ENCODE assay signal across 8 mouse cellular contexts in the genomic region with DNA sequence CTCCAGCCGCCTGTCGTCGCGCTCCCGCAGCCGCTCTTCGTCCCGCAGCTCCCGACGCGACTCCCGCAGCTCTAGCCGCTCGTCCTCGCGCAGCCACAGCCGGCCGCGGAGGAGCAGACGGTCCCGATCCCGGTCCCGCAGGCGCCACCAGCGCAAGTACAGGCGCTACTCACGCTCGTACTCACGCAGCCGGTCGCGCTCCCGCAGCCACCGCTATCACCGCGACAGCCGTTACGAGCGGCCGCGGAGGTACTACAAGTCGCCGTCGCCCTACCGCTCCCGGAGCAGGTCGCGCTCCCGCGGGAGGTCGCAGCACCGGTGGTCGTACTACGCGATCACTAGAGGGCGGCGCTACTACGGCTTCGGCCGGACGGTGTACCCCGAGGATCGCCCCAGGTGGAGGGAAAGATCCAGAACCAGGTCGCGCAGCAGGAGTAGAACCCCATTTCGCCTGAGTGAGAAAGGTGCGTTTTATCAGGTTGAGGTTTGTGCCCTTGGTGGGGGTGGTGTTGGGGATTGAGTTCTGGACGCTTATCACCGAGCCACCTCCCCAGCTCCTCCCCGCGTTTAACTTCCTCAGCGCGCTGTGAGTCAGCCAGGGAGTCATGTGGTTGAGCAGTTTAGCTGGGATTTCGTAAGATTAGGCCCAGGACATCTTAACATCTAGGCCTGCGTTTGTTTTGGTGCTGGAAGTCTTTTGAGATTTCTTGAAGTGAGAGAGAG. TPM values are rescaled to one million over a fixed set of nuclear protein-coding genes. Genes with fewer than 3 reads are reported as not detected.
DNase-seq lines count a peak whose midpoint lies in the region; ATAC-seq and TF ChIP-seq lines count a peak whose summit lies in the region.

No protein-coding gene starts in this region.

- ATAC-seq in activated CD4-positive, CD25-positive, alpha-beta regulatory T cell, adult 4 months, result peak; percentile 50
- ATAC-seq in granulocyte monocyte progenitor cell, adult 5-6 weeks (replicated peaks; ENCODE audit: poor library complexity, severe bottlenecking), result peak; percentile 52
- ATAC-seq in intestine, postnatal 0 days, result peak; percentile 67
- peak; percentile 37 for ATAC-seq in neural tube, embryonic 12.5 days (ENCODE audit: low FRiP score, low read depth)

- TF ChIP-seq POLR2A in testis, adult 2 months (IDR thresholded peaks at IDR 0.05; ENCODE audit: control insufficient read depth, low read depth, low read length), result no peak; the same call in 1 of the 2 replicates

- TF ChIP-seq CTCF in intestine, postnatal 0 days (IDR thresholded peaks at IDR 0.05; ENCODE audit: low read depth), result peak; percentile 21; the same call in 1 of the 2 replicates
- no peak for TF ChIP-seq CTCF in testis, adult 2 months (IDR thresholded peaks at IDR 0.05; ENCODE audit: control insufficient read depth, insufficient read depth, insufficient replicate concordance, low read depth, low read length)

- peak overlapping the region; percentile 75 for H3K4me3 ChIP-seq in intestine, postnatal 0 days (ENCODE audit: low read depth, low read length)
- peak overlapping the region; percentile 99 for H3K4me3 ChIP-seq in neural tube, embryonic 12.5 days
- H3K4me3 ChIP-seq in testis, adult 2 months (ENCODE audit: control insufficient read depth, low read depth, low read length), result peak overlapping the region; percentile 94

- peaks cover 35% of the 10 kb centered on the region for H3K36me3 ChIP-seq in intestine, postnatal 0 days (ENCODE audit: control insufficient read depth, insufficient read depth)
- peaks cover 33% of the 10 kb centered on the region for H3K36me3 ChIP-seq in neural tube, embryonic 12.5 days
- H3K36me3 ChIP-seq in testis, adult 2 months (ENCODE audit: control insufficient read depth, insufficient read depth, low read length), result peaks cover 8% of the 10 kb centered on the region

- peak overlapping the region; percentile 69 for H3K4me2 ChIP-seq in intestine, postnatal 0 days (replicated peaks; ENCODE audit: low read depth)
- peak overlapping the region; percentile 92 for H3K4me2 ChIP-seq in neural tube, embryonic 12.5 days (replicated peaks)

- peaks cover 6% of the 10 kb centered on the region; the same call in 1 of the 2 replicates for H3K4me1 ChIP-seq in intestine, postnatal 0 days (replicated peaks; ENCODE audit: control insufficient read depth, insufficient read depth, low read length)
- peaks cover 18% of the 10 kb centered on the region for H3K4me1 ChIP-seq in neural tube, embryonic 12.5 days
- H3K4me1 ChIP-seq in testis, adult 2 months (ENCODE audit: control insufficient read depth, insufficient read depth, low read length), result peaks cover 8% of the 10 kb centered on the region

- DNase-seq in 416B (ENCODE audit: low read depth), result peak; percentile 95
- peak; percentile 69 for DNase-seq in embryo, embryonic 11 days
- DNase-seq in lung, adult 18-20 months, result peak; percentile 86 to 91

- H3K9ac ChIP-seq in intestine, postnatal 0 days (ENCODE audit: low read depth, low read length), result peak overlapping the region; percentile 96
- peak overlapping the region; percentile 97 for H3K9ac ChIP-seq in neural tube, embryonic 12.5 days

- no peaks in the 10 kb centered on the region for H3K27me3 ChIP-seq in intestine, postnatal 0 days (replicated peaks; ENCODE audit: control insufficient read depth, insufficient read depth, low read length)
- H3K27me3 ChIP-seq in neural tube, embryonic 12.5 days (replicated peaks), result no peaks in the 10 kb centered on the region
- H3K27me3 ChIP-seq in testis, adult 2 months (ENCODE audit: control insufficient read depth, insufficient read depth, low read length), result no peaks in the 10 kb centered on the region

- peak overlapping the region; percentile 94 for H3K27ac ChIP-seq in intestine, postnatal 0 days (ENCODE audit: low read depth, low read length)
- peak overlapping the region; percentile 84; the same call in 1 of the 2 replicates for H3K27ac ChIP-seq in neural tube, embryonic 12.5 days
- H3K27ac ChIP-seq in testis, adult 2 months (ENCODE audit: control insufficient read depth, insufficient read depth, low read depth, low read length), result peak overlapping the region; percentile 97

- no peaks in the 10 kb centered on the region for H3K9me3 ChIP-seq in intestine, postnatal 0 days (ENCODE audit: control insufficient read depth)
- H3K9me3 ChIP-seq in neural tube, embryonic 12.5 days, result no peaks in the 10 kb centered on the region

- WGBS in intestine, postnatal 0 days, result under 1% methylated on average over 75 of the region's 75 CpGs
- under 1% methylated on average over 75 of the region's 75 CpGs for WGBS in neural tube, embryonic 12.5 days

RNA-seq across cellular contexts. Expression of gene Rsrp1, which starts 0.8 kb away (rescaled TPM):
- polyA plus RNA-seq in activated CD4-positive, CD25-positive, alpha-beta regulatory T cell, adult 4 months (2017; shearing (Covaris generic)), result 100 to 1,000 TPM; 271 to 367 TPM
- total RNA-seq in granulocyte monocyte progenitor cell, adult 5-6 weeks (2014; fragmentation: Nextera tagmentation), result 476 and 614 TPM in 2 replicates
- 134 and 184 TPM in 2 replicates for total RNA-seq in granulocyte monocyte progenitor cell, adult 5-6 weeks (2017)
- 252 and 263 TPM in 2 replicates for polyA plus RNA-seq in intestine, postnatal 0 days (2015; fragmentation: Nextera tagmentation; extraction: Ambion mirVana)
- 470 and 511 TPM in 2 replicates for polyA plus RNA-seq in neural tube, embryonic 12.5 days (2016; fragmentation: Nextera tagmentation; extraction: Ambion mirVana)
- 145 and 148 TPM in 2 replicates for polyA plus RNA-seq in testis, adult 2 months (2012; rRNA removed)

RNA-seq across cellular contexts. Expression of gene Syf2, which starts 6.5 kb away (rescaled TPM):
- polyA plus RNA-seq in activated CD4-positive, CD25-positive, alpha-beta regulatory T cell, adult 4 months (2017; shearing (Covaris generic)), result 100 to 1,000 TPM; 188 to 213 TPM
- 43.5 and 50.5 TPM in 2 replicates for total RNA-seq in granulocyte monocyte progenitor cell, adult 5-6 weeks (2014; fragmentation: Nextera tagmentation)
- 180 and 201 TPM in 2 replicates for total RNA-seq in granulocyte monocyte progenitor cell, adult 5-6 weeks (2017)
- polyA plus RNA-seq in intestine, postnatal 0 days (2015; fragmentation: Nextera tagmentation; extraction: Ambion mirVana), result 76.2 and 88.6 TPM in 2 replicates
- polyA plus RNA-seq in neural tube, embryonic 12.5 days (2016; fragmentation: Nextera tagmentation; extraction: Ambion mirVana), result 82.6 and 85.0 TPM in 2 replicates
- polyA plus RNA-seq in testis, adult 2 months (2012; rRNA removed), result 22.0 and 24.3 TPM in 2 replicates

RNA-seq across cellular contexts. Expression of gene Tmem50a, which starts 9.4 kb away (rescaled TPM):
- 100 to 1,000 TPM; 555 to 571 TPM for polyA plus RNA-seq in activated CD4-positive, CD25-positive, alpha-beta regulatory T cell, adult 4 months (2017; shearing (Covaris generic))
- total RNA-seq in granulocyte monocyte progenitor cell, adult 5-6 weeks (2014; fragmentation: Nextera tagmentation), result 136 and 149 TPM in 2 replicates
- total RNA-seq in granulocyte monocyte progenitor cell, adult 5-6 weeks (2017), result 263 and 287 TPM in 2 replicates
- polyA plus RNA-seq in intestine, postnatal 0 days (2015; fragmentation: Nextera tagmentation; extraction: Ambion mirVana), result 129 and 136 TPM in 2 replicates
- polyA plus RNA-seq in neural tube, embryonic 12.5 days (2016; fragmentation: Nextera tagmentation; extraction: Ambion mirVana), result 179 and 183 TPM in 2 replicates
- 19.5 and 23.0 TPM in 2 replicates for polyA plus RNA-seq in testis, adult 2 months (2012; rRNA removed)

RNA-seq across cellular contexts. Expression of gene Rhd, which starts 59.8 kb away (rescaled TPM):
- 1 to 10 TPM in 1 of 2 experiments, not detected in 1; 4.8 TPM for polyA plus RNA-seq in activated CD4-positive, CD25-positive, alpha-beta regulatory T cell, adult 4 months (2017; shearing (Covaris generic))
- total RNA-seq in granulocyte monocyte progenitor cell, adult 5-6 weeks (2014; fragmentation: Nextera tagmentation), result not detected in 2 replicates
- 0.22 TPM in 1 of 2 replicates, not detected in the other for total RNA-seq in granulocyte monocyte progenitor cell, adult 5-6 weeks (2017)
- 0.10 and 0.16 TPM in 2 replicates for polyA plus RNA-seq in intestine, postnatal 0 days (2015; fragmentation: Nextera tagmentation; extraction: Ambion mirVana)
- 5.4 and 6.7 TPM in 2 replicates for polyA plus RNA-seq in neural tube, embryonic 12.5 days (2016; fragmentation: Nextera tagmentation; extraction: Ambion mirVana)
- polyA plus RNA-seq in testis, adult 2 months (2012; rRNA removed), result 0.97 and 1.6 TPM in 2 replicates

Comparison
In these comparisons a context has a peak if more than half of its experiments do, and no peak if none do; other contexts are left out.
1. Peak in every context shown above with its lines: DNase-seq, ATAC-seq, H3K4me3 ChIP-seq and H3K27ac ChIP-seq.